Mouse (Mus musculus) myocyte (in vitro differentiated cells): ENCODE results near the gene Mapkapk2. TPM values are rescaled to one million over a fixed set of nuclear protein-coding genes. Genes with fewer than 3 reads are reported as not detected.
A peak's percentile ranks its signal among the peaks of the same experiment; 100 is the strongest.

Source experiments
- H3K27me3 ChIP-seq: one replicate; pipeline ENCODE4 v1.6.1; 2011; ENCODE audit not compliant: control insufficient read depth, insufficient read depth, insufficient read length
- H3K36me3 ChIP-seq: one replicate; pipeline ENCODE4 v1.6.1; 2011; ENCODE audit not compliant: control insufficient read depth, insufficient read depth
- H3K4me2 ChIP-seq: one replicate; pipeline ENCODE4 v1.6.1; 2011; ENCODE audit warnings: low read depth, control low read depth
- H3K4me3 ChIP-seq: one replicate; pipeline ENCODE4 v1.5.1; 2011; ENCODE audit warnings: mild to moderate bottlenecking, control low read depth, moderate library complexity
- H3K79me2 ChIP-seq: one replicate; pipeline ENCODE4 v1.6.1; 2011; ENCODE audit not compliant: control insufficient read depth, insufficient read depth
- H3ac ChIP-seq: one replicate; pipeline ENCODE4 v1.6.1; 2011; ENCODE audit not compliant: control insufficient read depth, insufficient read length
- CEBPB ChIP-seq: IDR thresholded peaks from 2 replicates; pipeline ENCODE4 v1.6.1; 2011; ENCODE audit warnings: mild to moderate bottlenecking, moderate library complexity; ENCODE audit not compliant: poor library complexity, insufficient read depth, severe bottlenecking
- E2F4 ChIP-seq: IDR thresholded peaks from one replicate; pipeline ENCODE4 v1.6.1; 2011; ENCODE audit warnings: mild to moderate bottlenecking, control low read depth, moderate library complexity; ENCODE audit not compliant: insufficient read depth
- MAX ChIP-seq: IDR thresholded peaks from one replicate; pipeline ENCODE4 v1.6.1; 2011; ENCODE audit warnings: low read depth, mild to moderate bottlenecking, control low read depth
- MYOD1 ChIP-seq, 3 experiments: IDR thresholded peaks; one replicate each; pipeline ENCODE4 v1.6.1; 2011; ENCODE audit warnings: control low read depth in 2 of 3, low read depth in 2 of 3, mild to moderate bottlenecking in 2 of 3, moderate library complexity in 1 of 3; ENCODE audit not compliant: insufficient read length in 2 of 3, control insufficient read depth in 1 of 3
- MYOG ChIP-seq, 3 experiments: IDR thresholded peaks; one replicate each; pipeline ENCODE4 v1.6.1; 2011; ENCODE audit warnings: control low read depth in 2 of 3, low read depth in 2 of 3, mild to moderate bottlenecking in 2 of 3; ENCODE audit not compliant: insufficient read length in 2 of 3, control insufficient read depth in 1 of 3, insufficient read depth in 1 of 3
- POLR2A ChIP-seq: IDR thresholded peaks from one replicate; pipeline ENCODE4 v1.6.1; 2011; ENCODE audit warnings: low read depth, mild to moderate bottlenecking, control low read depth, moderate library complexity; ENCODE audit not compliant: insufficient read length
- POLR2AphosphoS2 ChIP-seq: IDR thresholded peaks from one replicate; pipeline ENCODE4 v1.6.1; 2011; ENCODE audit warnings: low read depth, control low read depth; ENCODE audit not compliant: insufficient read length
- REST ChIP-seq: IDR thresholded peaks from one replicate; pipeline ENCODE4 v1.6.1; 2011; ENCODE audit warnings: mild to moderate bottlenecking, control low read depth, moderate library complexity; ENCODE audit not compliant: insufficient read depth, insufficient read length
- SRF ChIP-seq: IDR thresholded peaks from one replicate; pipeline ENCODE4 v1.6.1; 2011; ENCODE audit warnings: low read depth; ENCODE audit not compliant: control insufficient read depth, insufficient read length
- TCF12 ChIP-seq: IDR thresholded peaks from one replicate; pipeline ENCODE4 v1.6.1; 2011; ENCODE audit warnings: mild to moderate bottlenecking, control low read depth; ENCODE audit not compliant: poor library complexity, insufficient read depth, severe bottlenecking
- TCF3 ChIP-seq: IDR thresholded peaks from one replicate; pipeline ENCODE4 v1.6.1; 2011; ENCODE audit warnings: low read depth, control low read depth; ENCODE audit not compliant: insufficient read length
- USF1 ChIP-seq: IDR thresholded peaks from one replicate; pipeline ENCODE4 v1.6.1; 2011; ENCODE audit warnings: low read depth, mild to moderate bottlenecking, control low read depth, moderate library complexity
- polyA plus RNA-seq: library from polyadenylated mRNA; unstranded; fragments of >200 nt; fragmentation: generic; extraction: Trizol; gene quantifications from one replicate; pipeline ENCODE4 v1.2.1, GENCODE M21; 2012; ENCODE audit warnings: missing spikeins

Mapkapk2 gene
- polyA plus RNA-seq, 1 experiment = 123 TPM

- no peak overlapping the region for H3K4me2 ChIP-seq
Measured at GRCm38 (mm10) chr1:131123522-131124265, 26.1 kb upstream of the Mapkapk2 start.

DNA sequence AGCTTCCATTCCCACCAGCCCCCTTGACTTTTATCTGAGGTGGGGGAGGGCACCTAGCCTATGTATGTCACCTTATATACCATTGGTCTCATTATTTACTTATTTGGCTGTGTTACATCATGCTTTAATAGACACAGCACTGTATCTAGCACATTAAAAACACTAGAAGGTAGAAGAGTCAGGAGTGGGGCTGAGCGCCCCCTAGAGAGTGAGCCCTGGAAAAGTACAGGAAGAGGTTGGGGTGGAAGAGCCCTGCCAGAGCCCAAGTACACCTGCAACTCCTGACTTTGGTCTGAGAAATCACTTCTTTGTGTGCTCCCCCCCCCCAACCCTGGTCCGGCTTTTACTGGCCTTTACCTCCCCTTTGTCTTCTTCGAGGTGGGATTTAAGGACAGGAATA is 24.4 kb upstream of the Mapkapk2 start:
- Histone ChIP-seq H3K36me3 (no peaks in the 10 kb centered on the region), H3K79me2 (no peaks in the 10 kb centered on the region), H3K27me3 (no peaks in the 10 kb centered on the region), H3ac (no peak overlapping the region), H3K4me2 (no peak overlapping the region), H3K4me3 (no peak overlapping the region)
- TF ChIP-seq MYOG (IDR thresholded peaks at IDR 0.05; ENCODE audit: control insufficient read depth in 1 of 3, insufficient read depth in 1 of 3, insufficient read length in 2 of 3, low read depth in 2 of 3) = no peak
- no peak for TF ChIP-seq TCF12
- TF ChIP-seq TCF3 = no peak

More at GRCm38 (mm10) chr1:131123522-131124265, 26.1 kb upstream of the Mapkapk2 start:
- TF ChIP-seq TCF3 = no peak
- TF ChIP-seq MYOG (IDR thresholded peaks at IDR 0.05; ENCODE audit: control insufficient read depth in 1 of 3, insufficient read depth in 1 of 3, insufficient read length in 2 of 3, low read depth in 2 of 3) = no peak
- TF ChIP-seq REST = no peak
- no peak for TF ChIP-seq E2F4
- no peak for TF ChIP-seq MAX
- no peak for TF ChIP-seq TCF12
- no peak for TF ChIP-seq MYOD1 (IDR thresholded peaks at IDR 0.05; ENCODE audit: control insufficient read depth in 1 of 3, insufficient read length in 2 of 3, low read depth in 2 of 3)
- TF ChIP-seq CEBPB = no peak
- TF ChIP-seq USF1 = no peak
- no peak for TF ChIP-seq POLR2A
- TF ChIP-seq POLR2AphosphoS2 = no peak
- no peak for TF ChIP-seq SRF
- H3K79me2 ChIP-seq = no peaks in the 10 kb centered on the region
- H3K4me3 ChIP-seq = no peak overlapping the region
- no peaks in the 10 kb centered on the region for H3K27me3 ChIP-seq
- H3K36me3 ChIP-seq = no peaks in the 10 kb centered on the region
- no peak overlapping the region for H3ac ChIP-seq

DNA sequence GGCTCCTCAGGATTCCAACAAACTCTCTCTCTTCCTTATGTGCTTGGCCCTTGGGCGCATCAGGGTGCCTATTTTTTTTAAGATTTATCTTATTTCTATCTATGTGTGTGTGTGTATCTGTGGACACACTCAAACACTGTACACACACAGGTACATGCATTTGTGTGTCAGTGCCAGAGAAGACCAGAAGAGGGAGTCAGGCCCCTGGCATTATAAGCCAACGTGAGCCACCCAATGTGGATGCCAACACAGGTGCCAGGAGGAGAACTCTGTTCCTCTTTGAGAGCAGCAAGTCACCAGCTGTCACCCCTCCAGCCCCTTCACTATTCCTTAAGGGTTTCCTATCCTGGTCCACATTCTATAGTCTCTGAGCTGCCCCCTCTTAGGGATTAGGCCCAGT is 21.4 kb upstream of the Mapkapk2 start:
- no peak for TF ChIP-seq MYOD1 (IDR thresholded peaks at IDR 0.05; ENCODE audit: control insufficient read depth in 1 of 3, insufficient read length in 2 of 3, low read depth in 2 of 3)
- TF ChIP-seq REST = no peak
- no peak for TF ChIP-seq TCF12
- no peak for TF ChIP-seq CEBPB
- no peak for TF ChIP-seq USF1
- TF ChIP-seq MAX = no peak
- TF ChIP-seq MYOG (IDR thresholded peaks at IDR 0.05; ENCODE audit: control insufficient read depth in 1 of 3, insufficient read depth in 1 of 3, insufficient read length in 2 of 3, low read depth in 2 of 3) = no peak
- TF ChIP-seq SRF = no peak
- no peak for TF ChIP-seq POLR2A
- no peak for TF ChIP-seq TCF3
- no peak for TF ChIP-seq POLR2AphosphoS2
- TF ChIP-seq E2F4 = no peak

GRCm38 (mm10) chr1:131118530-131118929 is 20.9 kb upstream of the Mapkapk2 start:
- no peak overlapping the region for H3K4me3 ChIP-seq
- TF ChIP-seq REST = no peak
- TF ChIP-seq CEBPB = no peak
- TF ChIP-seq TCF12 = no peak
- no peak for TF ChIP-seq USF1
- TF ChIP-seq MAX = no peak
- TF ChIP-seq TCF3 = no peak
- TF ChIP-seq MYOD1 (IDR thresholded peaks at IDR 0.05; ENCODE audit: control insufficient read depth in 1 of 3, insufficient read length in 2 of 3, low read depth in 2 of 3) = no peak
- TF ChIP-seq MYOG (IDR thresholded peaks at IDR 0.05; ENCODE audit: control insufficient read depth in 1 of 3, insufficient read depth in 1 of 3, insufficient read length in 2 of 3, low read depth in 2 of 3) = no peak
- no peak for TF ChIP-seq E2F4
- TF ChIP-seq POLR2A = no peak
- TF ChIP-seq POLR2AphosphoS2 = no peak
- TF ChIP-seq SRF = no peak
- H3K4me2 ChIP-seq = peak overlapping the region; percentile 53

More for the DNA sequence above, 21.4 kb upstream of the Mapkapk2 start:
- Histone ChIP-seq H3K4me3 (no peak overlapping the region), H3K4me2 (peak overlapping the region; percentile 53), H3K79me2 (no peaks in the 10 kb centered on the region), H3ac (no peak overlapping the region), H3K36me3 (no peaks in the 10 kb centered on the region), H3K27me3 (peaks cover 5% of the 10 kb centered on the region)

GRCm38 (mm10) chr1:131116430-131117011 is 18.9 kb upstream of the Mapkapk2 start:
- Histone ChIP-seq H3K27me3 (peaks cover 5% of the 10 kb centered on the region), H3K4me2 (no peak overlapping the region), H3K4me3 (no peak overlapping the region), H3K79me2 (no peaks in the 10 kb centered on the region), H3ac (no peak overlapping the region), H3K36me3 (no peaks in the 10 kb centered on the region)
- TF ChIP-seq TCF12 (no peak), SRF (no peak), POLR2A (no peak), REST (no peak), MYOG (IDR thresholded peaks at IDR 0.05; ENCODE audit: control insufficient read depth in 1 of 3, insufficient read depth in 1 of 3, insufficient read length in 2 of 3, low read depth in 2 of 3) (no peak), MYOD1 (IDR thresholded peaks at IDR 0.05; ENCODE audit: control insufficient read depth in 1 of 3, insufficient read length in 2 of 3, low read depth in 2 of 3) (no peak), USF1 (no peak), CEBPB (no peak), POLR2AphosphoS2 (no peak), E2F4 (no peak), MAX (no peak), TCF3 (no peak)

More at GRCm38 (mm10) chr1:131118530-131118929, 20.9 kb upstream of the Mapkapk2 start:
- Histone ChIP-seq H3ac (no peak overlapping the region), H3K27me3 (peaks cover 5% of the 10 kb centered on the region), H3K79me2 (no peaks in the 10 kb centered on the region), H3K36me3 (no peaks in the 10 kb centered on the region)
